Mouse (Mus musculus): ENCODE measurements around the gene Ada. TPM values are rescaled to one million over a fixed set of nuclear protein-coding genes. Genes with fewer than 3 reads are reported as not detected.
A peak's percentile ranks its signal among the peaks of the same experiment; 100 is the strongest.

Ada gene
- polyA plus RNA-seq, 1 experiment from 2014 or later = 6.4 TPM

DNA sequence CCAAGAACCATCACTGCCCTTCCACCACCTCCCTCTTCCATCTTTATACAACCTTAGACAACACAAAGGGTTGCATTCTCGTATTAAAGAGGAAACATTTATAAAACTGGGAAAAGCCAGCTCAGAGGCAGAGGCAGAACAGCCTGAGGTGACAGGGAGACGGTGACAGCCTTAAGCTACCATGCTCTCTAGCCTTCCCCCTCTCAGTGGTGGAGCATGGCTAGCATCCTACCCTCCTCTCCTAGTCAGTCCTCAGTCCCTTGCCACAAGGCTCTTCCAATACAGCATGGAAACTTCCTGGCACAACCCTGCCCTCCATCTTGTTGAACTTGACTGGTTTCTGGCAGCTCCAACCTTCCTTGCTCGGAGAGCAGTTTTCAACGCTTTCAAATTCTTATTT lies 21.7 kb downstream of the Ada start:
- ATAC-seq (ENCODE audit: insufficient read depth, low FRiP score, low read depth) = no peak
- Histone ChIP-seq H3K4me3 (replicated peaks) (no peak overlapping the region), H3K9me3 (no peaks in the 10 kb centered on the region), H3K27me3 (replicated peaks) (no peaks in the 10 kb centered on the region), H3K4me2 (no peak overlapping the region), H3K27ac (no peak overlapping the region), H3K36me3 (no peaks in the 10 kb centered on the region; the same call in 1 of the 2 replicates), H3K9ac (no peak overlapping the region), H3K4me1 (no peaks in the 10 kb centered on the region)
- 80% methylated on average over 4 of the region's 4 CpGs for WGBS

DNA sequence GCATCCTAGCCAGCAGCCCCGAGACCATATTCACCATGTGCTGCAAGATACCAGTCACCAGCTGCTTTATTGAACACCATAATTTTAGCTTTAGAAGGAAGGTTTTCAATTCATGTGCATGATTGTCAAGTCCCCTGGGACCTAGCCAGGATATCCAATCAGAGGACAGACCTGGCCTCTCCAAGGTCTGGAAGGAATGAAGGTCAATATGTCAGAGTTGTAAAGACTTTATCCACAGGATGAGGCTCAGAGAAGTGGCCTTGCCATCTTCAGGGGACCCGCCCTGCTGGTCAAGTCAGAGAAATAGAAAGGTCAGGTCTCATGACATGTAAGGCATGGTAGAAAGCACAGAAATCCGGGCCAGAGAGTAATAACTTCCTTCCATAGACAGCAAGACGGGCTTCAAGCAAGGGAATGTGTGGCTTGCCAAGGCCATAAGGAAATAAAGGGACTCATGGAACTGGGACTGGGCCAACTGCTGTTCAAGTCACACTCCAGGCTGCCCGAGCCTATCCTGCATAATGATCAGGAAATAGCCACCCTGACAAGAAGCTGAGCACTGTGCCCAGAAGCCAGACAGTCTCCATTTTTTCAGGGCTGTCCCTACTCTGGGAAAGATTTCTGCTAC lies 23.2 kb downstream of the Ada start:
- H3K4me2 ChIP-seq = no peak overlapping the region
- 77% methylated on average over 5 of the region's 5 CpGs for WGBS
- no peak for ATAC-seq (ENCODE audit: insufficient read depth, low FRiP score, low read depth)
- no peaks in the 10 kb centered on the region for H3K27me3 ChIP-seq (replicated peaks)
- no peak overlapping the region for H3K9ac ChIP-seq
- H3K4me1 ChIP-seq = no peaks in the 10 kb centered on the region
- H3K36me3 ChIP-seq = no peaks in the 10 kb centered on the region; the same call in 1 of the 2 replicates
- no peak overlapping the region for H3K4me3 ChIP-seq (replicated peaks)
- H3K27ac ChIP-seq = peak overlapping the region; percentile 35; the same call in 1 of the 2 replicates
- H3K9me3 ChIP-seq = no peaks in the 10 kb centered on the region

DNA sequence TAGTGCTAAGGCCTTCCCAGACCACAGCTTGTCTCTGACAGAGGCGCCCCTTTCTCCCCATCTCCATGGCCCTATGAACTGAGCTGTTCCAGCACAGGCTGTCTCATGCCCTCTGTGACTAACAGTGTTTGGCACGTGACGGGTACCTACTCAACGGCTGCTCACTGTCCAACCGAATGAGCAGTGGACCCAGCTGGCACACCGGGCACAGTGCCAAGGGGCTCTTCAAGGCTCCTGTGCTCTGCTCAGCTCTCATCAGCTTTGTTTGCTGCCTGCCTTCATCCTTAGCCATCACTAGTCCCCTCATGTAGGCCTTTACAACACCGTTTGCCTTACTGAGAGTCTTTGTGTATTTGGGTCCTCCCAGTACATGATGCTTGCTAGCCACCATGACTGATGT lies 27.5 kb downstream of the Ada start:
- Histone ChIP-seq H3K4me2 (no peak overlapping the region), H3K4me1 (0 out of 2 replicates have a peak, but pooled peaks cover 7% of the 10 kb centered on the region), H3K9ac (no peak overlapping the region), H3K27me3 (replicated peaks) (no peaks in the 10 kb centered on the region), H3K36me3 (no peaks in the 10 kb centered on the region; the same call in 1 of the 2 replicates), H3K27ac (no peak overlapping the region), H3K9me3 (no peaks in the 10 kb centered on the region), H3K4me3 (replicated peaks) (no peak overlapping the region)
- 76% methylated on average over 7 of the region's 7 CpGs for WGBS
- peak; percentile 18; the same call in 1 of the 2 replicates for ATAC-seq (ENCODE audit: insufficient read depth, low FRiP score, low read depth)

DNA sequence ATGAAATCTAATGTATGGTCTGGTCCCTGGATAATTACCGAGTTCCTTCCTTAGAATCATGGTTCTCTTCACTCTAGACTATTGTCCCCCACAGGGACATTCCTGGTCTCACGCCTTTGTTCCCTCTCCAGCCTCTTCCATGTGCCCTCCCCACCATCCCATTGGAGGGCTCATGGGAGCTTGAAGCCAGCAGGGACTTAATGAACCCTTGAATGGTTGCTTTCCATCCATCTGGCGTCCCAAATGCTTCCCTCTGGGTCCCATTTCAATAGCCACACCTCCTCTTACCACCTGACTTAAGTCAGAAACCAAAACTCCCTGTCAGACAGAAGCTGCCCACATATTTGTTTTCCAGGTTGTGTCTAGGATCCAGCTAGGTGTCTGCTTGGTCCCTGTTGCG lies 30.4 kb downstream of the Ada start:
- no peak overlapping the region for H3K27ac ChIP-seq
- no peak overlapping the region for H3K9ac ChIP-seq
- WGBS = 46% methylated on average over 4 of the region's 4 CpGs
- H3K9me3 ChIP-seq = no peaks in the 10 kb centered on the region
- no peak for ATAC-seq (ENCODE audit: insufficient read depth, low FRiP score, low read depth)
- H3K4me2 ChIP-seq = no peak overlapping the region
- H3K4me3 ChIP-seq (replicated peaks) = no peak overlapping the region
- no peaks in the 10 kb centered on the region for H3K27me3 ChIP-seq (replicated peaks)
- H3K36me3 ChIP-seq = no peaks in the 10 kb centered on the region; the same call in 1 of the 2 replicates
- H3K4me1 ChIP-seq = 0 out of 2 replicates have a peak, but pooled peaks cover 7% of the 10 kb centered on the region

DNA sequence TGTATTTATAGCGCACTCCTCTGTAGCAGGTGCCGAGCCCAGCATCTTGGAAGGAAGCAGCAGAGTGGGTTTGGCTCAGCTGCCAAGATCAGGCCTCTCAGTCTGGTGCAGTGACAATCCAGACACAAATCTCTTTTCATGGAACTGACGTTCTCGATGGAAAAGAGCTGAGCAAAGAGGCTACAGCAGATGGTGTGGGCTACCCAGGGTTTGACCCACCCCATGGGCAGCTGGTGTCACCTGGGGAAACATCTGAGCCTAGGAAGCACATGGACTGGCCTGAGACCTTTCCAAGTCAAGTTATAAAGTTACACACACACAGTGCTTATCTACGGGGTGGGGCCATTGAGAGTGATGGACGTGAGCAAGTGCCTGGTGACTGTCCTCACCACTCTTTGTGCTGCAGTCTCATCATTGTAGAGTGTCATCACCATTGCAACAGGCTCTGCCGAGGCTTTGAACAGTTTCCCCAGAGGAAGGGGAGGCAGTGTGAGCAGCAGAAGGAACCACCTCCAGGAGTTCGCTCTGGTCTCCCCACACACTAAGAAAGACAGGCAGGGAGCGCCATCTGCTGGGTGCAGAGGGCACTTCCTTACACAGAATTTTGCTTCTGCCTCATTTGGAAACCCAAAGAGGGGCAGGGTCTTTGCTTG lies 31.0 kb downstream of the Ada start:
- Histone ChIP-seq H3K9me3 (no peaks in the 10 kb centered on the region), H3K9ac (no peak overlapping the region), H3K4me3 (replicated peaks) (no peak overlapping the region), H3K27me3 (replicated peaks) (no peaks in the 10 kb centered on the region), H3K27ac (no peak overlapping the region), H3K36me3 (no peaks in the 10 kb centered on the region; the same call in 1 of the 2 replicates), H3K4me1 (0 out of 2 replicates have a peak, but pooled peaks cover 7% of the 10 kb centered on the region), H3K4me2 (no peak overlapping the region)
- 38% methylated on average over 9 of the region's 9 CpGs for WGBS
- peak; percentile 68; the same call in 1 of the 2 replicates for ATAC-seq (ENCODE audit: insufficient read depth, low FRiP score, low read depth)

DNA sequence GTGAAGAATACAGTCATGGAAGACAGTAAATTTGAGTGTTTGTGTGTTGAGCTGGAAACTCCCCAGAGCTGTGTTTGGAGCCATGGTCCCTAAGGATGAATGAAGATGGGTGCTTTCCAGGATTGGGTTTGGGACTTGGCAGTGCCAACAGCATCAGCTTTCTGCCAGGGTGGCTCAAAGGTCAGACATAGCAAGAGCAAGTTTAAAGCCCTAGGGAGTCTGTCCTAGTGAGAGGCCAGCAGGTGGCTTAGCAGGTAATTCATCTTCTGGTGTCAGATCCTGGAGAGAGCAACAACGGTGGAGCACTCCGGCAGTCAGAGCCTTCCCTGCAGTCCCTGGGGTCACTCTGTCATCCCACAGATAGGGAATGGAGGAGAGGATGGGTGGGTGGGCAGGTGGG lies 31.5 kb downstream of the Ada start:
- no peak overlapping the region for H3K27ac ChIP-seq
- H3K36me3 ChIP-seq = no peaks in the 10 kb centered on the region; the same call in 1 of the 2 replicates
- no peaks in the 10 kb centered on the region for H3K9me3 ChIP-seq
- no peak overlapping the region for H3K4me2 ChIP-seq
- 22% methylated on average over 2 of the region's 2 CpGs for WGBS
- H3K4me3 ChIP-seq (replicated peaks) = no peak overlapping the region
- no peaks in the 10 kb centered on the region for H3K27me3 ChIP-seq (replicated peaks)
- H3K4me1 ChIP-seq = 0 out of 2 replicates have a peak, but pooled peaks cover 7% of the 10 kb centered on the region
- H3K9ac ChIP-seq = no peak overlapping the region
- ATAC-seq (ENCODE audit: insufficient read depth, low FRiP score, low read depth) = no peak

DNA sequence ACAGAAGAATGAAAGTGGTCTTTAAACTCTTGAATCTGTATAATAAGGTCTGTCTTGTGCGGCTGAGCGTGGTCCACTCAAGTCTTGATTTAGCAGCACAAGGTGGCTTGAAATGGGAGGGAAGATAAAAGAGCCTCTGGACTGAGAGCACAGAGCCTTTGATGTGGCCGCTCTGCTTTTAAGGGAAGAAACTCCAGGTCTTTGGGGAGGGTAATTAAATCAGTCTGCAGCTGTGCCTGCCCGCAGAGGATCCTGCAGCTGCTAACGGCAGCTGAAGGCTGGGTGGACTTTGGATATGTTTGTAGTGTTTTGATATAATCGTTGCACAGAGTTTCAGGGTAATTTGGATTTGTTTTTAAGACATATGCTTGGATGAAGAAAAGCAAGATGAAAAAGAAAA lies 33.2 kb downstream of the Ada start:
- WGBS = 38% methylated on average over 6 of the region's 6 CpGs

DNA sequence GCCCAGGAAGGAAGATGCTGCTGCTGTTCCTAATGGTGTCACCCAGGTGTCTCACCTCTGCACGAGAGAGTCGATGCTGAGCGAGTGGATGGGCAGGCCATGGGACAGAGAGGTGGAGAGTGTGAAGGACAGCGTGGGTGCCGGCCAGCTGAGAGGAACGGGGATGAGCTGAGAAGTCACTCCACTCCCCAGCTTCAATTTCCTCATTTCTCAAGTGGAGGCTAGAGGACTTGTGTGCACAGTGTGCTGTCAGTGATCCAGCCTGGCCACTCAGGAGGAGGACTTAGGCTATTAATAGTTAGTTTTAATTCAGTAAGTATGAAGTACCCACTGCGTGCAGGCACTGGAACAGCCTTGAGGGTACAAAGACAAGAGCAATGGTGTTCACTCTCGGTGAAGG lies 33.6 kb downstream of the Ada start:
- Histone ChIP-seq H3K4me2 (no peak overlapping the region), H3K36me3 (no peaks in the 10 kb centered on the region; the same call in 1 of the 2 replicates), H3K9me3 (no peaks in the 10 kb centered on the region), H3K4me1 (0 out of 2 replicates have a peak, but pooled peaks cover 7% of the 10 kb centered on the region), H3K27me3 (replicated peaks) (no peaks in the 10 kb centered on the region), H3K27ac (0 out of 2 replicates have a peak overlapping the region, but pooled peaks have one; percentile 32), H3K9ac (no peak overlapping the region), H3K4me3 (replicated peaks) (no peak overlapping the region)
- 56% methylated on average over 8 of the region's 8 CpGs for WGBS
- no peak for ATAC-seq (ENCODE audit: insufficient read depth, low FRiP score, low read depth)

More for the DNA sequence above, 33.2 kb downstream of the Ada start:
- H3K9me3 ChIP-seq = no peaks in the 10 kb centered on the region
- no peaks in the 10 kb centered on the region for H3K27me3 ChIP-seq (replicated peaks)
- H3K4me1 ChIP-seq = 0 out of 2 replicates have a peak, but pooled peaks cover 7% of the 10 kb centered on the region
- no peak overlapping the region for H3K4me3 ChIP-seq (replicated peaks)
- 0 out of 2 replicates have a peak overlapping the region, but pooled peaks have one; percentile 32 for H3K27ac ChIP-seq
- H3K36me3 ChIP-seq = no peaks in the 10 kb centered on the region; the same call in 1 of the 2 replicates
- H3K4me2 ChIP-seq = no peak overlapping the region
- no peak for ATAC-seq (ENCODE audit: insufficient read depth, low FRiP score, low read depth)
- no peak overlapping the region for H3K9ac ChIP-seq

DNA sequence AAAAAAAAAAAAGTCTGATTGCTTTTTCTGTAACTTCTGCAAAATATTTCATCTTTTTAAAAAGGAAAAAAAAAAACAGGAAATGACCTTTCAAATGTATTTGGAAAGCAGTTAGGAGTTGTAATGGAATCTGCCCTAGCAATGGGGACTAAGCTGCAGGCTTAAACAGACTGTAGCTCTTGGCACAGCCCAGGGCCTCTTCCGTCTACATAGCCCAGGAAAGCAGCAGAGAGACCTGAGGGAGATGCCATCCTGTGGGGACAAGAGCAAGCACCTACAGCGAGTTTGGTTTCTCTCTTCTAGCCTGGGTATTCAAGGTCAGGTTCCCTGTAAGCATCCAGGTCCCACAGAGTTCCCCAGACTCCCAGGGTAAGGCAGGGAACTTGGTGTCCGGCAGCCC lies 36.7 kb downstream of the Ada start:
- Histone ChIP-seq H3K9ac (no peak overlapping the region), H3K9me3 (no peaks in the 10 kb centered on the region), H3K27ac (no peak overlapping the region), H3K4me3 (replicated peaks) (no peak overlapping the region), H3K4me1 (0 out of 2 replicates have a peak, but pooled peaks cover under 1% of the 10 kb centered on the region), H3K36me3 (no peaks in the 10 kb centered on the region), H3K27me3 (replicated peaks) (no peaks in the 10 kb centered on the region), H3K4me2 (no peak overlapping the region)
- 66% methylated on average over 3 of the region's 3 CpGs for WGBS
- ATAC-seq (ENCODE audit: insufficient read depth, low FRiP score, low read depth) = no peak

DNA sequence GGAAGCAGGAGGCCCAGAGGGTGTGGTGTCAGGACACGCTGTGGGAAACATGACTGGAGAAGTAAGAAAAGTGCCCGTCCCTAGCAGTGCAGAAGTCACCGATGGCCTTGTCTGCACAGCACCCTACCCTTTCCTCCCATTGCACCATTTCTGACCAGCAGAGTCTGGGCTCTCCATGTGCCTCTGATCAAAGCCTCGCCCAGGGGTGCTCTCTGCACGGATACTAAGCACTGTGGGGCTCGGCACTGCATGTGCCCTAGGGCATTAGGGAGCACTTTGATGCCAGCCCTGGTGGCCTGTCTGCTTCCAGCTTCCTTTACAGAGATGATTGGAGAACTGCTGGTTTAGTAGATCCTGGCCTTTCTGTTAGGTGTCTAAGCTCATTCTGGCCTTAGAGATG lies 37.2 kb downstream of the Ada start:
- 74% methylated on average over 6 of the region's 6 CpGs for WGBS
- H3K4me1 ChIP-seq = no peaks in the 10 kb centered on the region
- H3K27ac ChIP-seq = no peak overlapping the region
- no peak overlapping the region for H3K4me3 ChIP-seq (replicated peaks)
- H3K4me2 ChIP-seq = no peak overlapping the region
- ATAC-seq (ENCODE audit: insufficient read depth, low FRiP score, low read depth) = no peak
- H3K9me3 ChIP-seq = no peaks in the 10 kb centered on the region
- H3K36me3 ChIP-seq = no peaks in the 10 kb centered on the region
- H3K9ac ChIP-seq = no peak overlapping the region
- H3K27me3 ChIP-seq (replicated peaks) = no peaks in the 10 kb centered on the region

DNA sequence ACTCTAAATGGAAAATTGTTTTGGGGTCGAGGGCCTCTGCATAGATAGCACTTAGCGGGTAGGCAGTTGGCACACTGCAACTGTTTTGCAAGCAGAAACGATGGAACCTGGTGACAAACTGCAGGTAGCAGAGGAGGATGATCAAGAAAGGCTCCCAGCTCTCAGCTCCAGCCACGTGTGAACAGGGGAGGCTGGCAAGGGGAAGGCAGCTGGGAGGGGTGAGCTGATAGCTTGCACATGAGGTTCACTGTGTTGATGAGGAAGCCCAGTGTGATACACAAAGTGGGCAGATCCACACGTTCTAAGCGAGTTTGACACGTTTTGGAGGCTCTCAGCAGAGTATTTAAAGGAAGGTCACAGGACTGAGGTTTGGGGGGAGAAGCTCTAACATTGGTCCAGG lies 37.6 kb downstream of the Ada start:
- H3K4me3 ChIP-seq (replicated peaks) = no peak overlapping the region
- ATAC-seq (ENCODE audit: insufficient read depth, low FRiP score, low read depth) = no peak
- no peaks in the 10 kb centered on the region for H3K36me3 ChIP-seq
- no peaks in the 10 kb centered on the region for H3K9me3 ChIP-seq
- no peak overlapping the region for H3K27ac ChIP-seq
- no peak overlapping the region for H3K9ac ChIP-seq
- no peak overlapping the region for H3K4me2 ChIP-seq
- H3K4me1 ChIP-seq = no peaks in the 10 kb centered on the region
- 60% methylated on average over 7 of the region's 7 CpGs for WGBS
- no peaks in the 10 kb centered on the region for H3K27me3 ChIP-seq (replicated peaks)

DNA sequence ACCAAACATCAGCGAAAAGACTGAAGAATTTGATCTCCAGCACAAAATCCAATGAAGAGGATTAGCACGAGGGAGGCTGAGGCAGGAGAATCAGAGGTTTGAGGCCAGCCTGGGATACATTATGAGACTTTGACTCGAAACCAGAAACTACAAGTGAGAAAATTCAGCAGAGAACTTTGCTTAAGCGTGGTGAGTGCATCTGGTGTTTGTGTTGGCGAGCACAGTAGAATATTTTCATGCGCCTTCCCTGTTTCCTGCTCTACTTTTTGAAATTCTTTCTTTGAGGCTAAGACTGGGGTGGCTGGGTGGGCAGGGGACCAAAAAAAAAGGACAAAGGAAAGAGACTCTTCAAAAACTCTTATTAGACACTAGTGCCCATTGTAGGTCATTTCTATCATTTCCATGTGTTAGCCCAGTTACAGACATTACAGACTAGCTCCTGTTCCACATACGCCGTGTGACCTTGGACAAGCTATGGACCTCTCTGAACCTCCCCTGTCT lies 38.6 kb downstream of the Ada start:
- no peak for ATAC-seq (ENCODE audit: insufficient read depth, low FRiP score, low read depth)
- no peak overlapping the region for H3K9ac ChIP-seq
- H3K36me3 ChIP-seq = no peaks in the 10 kb centered on the region
- no peaks in the 10 kb centered on the region for H3K4me1 ChIP-seq
- H3K4me3 ChIP-seq (replicated peaks) = no peak overlapping the region
- no peaks in the 10 kb centered on the region for H3K9me3 ChIP-seq
- no peak overlapping the region for H3K27ac ChIP-seq
- no peaks in the 10 kb centered on the region for H3K27me3 ChIP-seq (replicated peaks)
- WGBS = 85% methylated on average over 8 of the region's 8 CpGs
- H3K4me2 ChIP-seq = no peak overlapping the region
